Mouse (Mus musculus): ENCODE results near the gene Gm3045. TPM values are rescaled to one million over a fixed set of nuclear protein-coding genes. Genes with fewer than 3 reads are reported as not detected.

Gene Gm3045
- total RNA-seq, 2 experiments from 2014 or later: not detected

- intact Hi-C loops (cut with DNase I): no loop called here
Observed at GRCm38 (mm10) chr13:56482146-56482545, 55.8 kb downstream of the Gm3045 start, which contains the start of gene Il9. Il9 (minus strand) TSS chr13:56482246.

More at GRCm38 (mm10) chr13:56482146-56482545, 55.8 kb downstream of the Gm3045 start, which contains the start of gene Il9:
- DNase-seq: no peak

Other genes with a start within 250 kb of the Gm3045 start
- gene Tifab, start 247.7 kb upstream of the Gm3045 start, total RNA-seq (2021): 1 to 10 TPM; 1.3 to 1.7 TPM
- not detected for gene Neurog1, start 174.4 kb upstream of the Gm3045 start, total RNA-seq (2021)
- 1 to 10 TPM; 3.1 to 5.9 TPM for gene Cxcl14, start 130.0 kb upstream of the Gm3045 start, total RNA-seq (2021)
- gene Slc25a48, start 11.8 kb downstream of the Gm3045 start, total RNA-seq (2021): under 1 TPM in 1 of 2 experiments, not detected in 1; 0.17 TPM
- not detected for gene Il9, start 55.7 kb downstream of the Gm3045 start, total RNA-seq (2021)
- under 1 TPM; 0.58 to 0.60 TPM for gene Fbxl21, start 95.9 kb downstream of the Gm3045 start, total RNA-seq (2021)
- gene Lect2, start 121.9 kb downstream of the Gm3045 start, total RNA-seq (2021): not detected
- gene Tgfbi, start 182.9 kb downstream of the Gm3045 start, total RNA-seq (2021): 10 to 100 TPM; 21.1 to 25.9 TPM

Data from heart, postnatal 36 days (tissue).